13 mouse cellular contexts compared by ENCODE assay signal in genomic region chr10:87871863-87872647, GRCm38 (mm10). TPM values are rescaled to one million over a fixed set of nuclear protein-coding genes. Genes with fewer than 3 reads are reported as not detected.
DNase-seq lines count a peak whose midpoint lies in the region; ATAC-seq and TF ChIP-seq lines count a peak whose summit lies in the region.
"Had no signal": no experiment of that assay in that cellular context is flagged by ENCODE, and none has a peak within 500 bp of the region (broad histone marks: within the 10 kb centered on the region; RNA-seq: fewer than 3 reads in every experiment).

No protein-coding gene starts in this region.

- H3K4me2 ChIP-seq in forebrain, embryonic 13.5 days: no peak overlapping the region
- no peak overlapping the region for H3K4me2 ChIP-seq in forebrain, embryonic 12.5 days
- H3K4me2 ChIP-seq in hindbrain, embryonic 13.5 days: no peak overlapping the region
- H3K4me2 ChIP-seq in hindbrain, postnatal 0 days (ENCODE audit: low read depth, low read length): no peak overlapping the region
- peak overlapping the region; percentile 5; the same call in 1 of the 2 replicates for H3K4me2 ChIP-seq in lung, embryonic 16.5 days (ENCODE audit: low read depth, low read length)

- H3K27ac ChIP-seq in forebrain, embryonic 13.5 days: no peak overlapping the region
- H3K27ac ChIP-seq in forebrain, embryonic 12.5 days: no peak overlapping the region
- H3K27ac ChIP-seq in hindbrain, embryonic 13.5 days: 0 out of 2 replicates have a peak overlapping the region, but pooled peaks have one; percentile 12
- H3K27ac ChIP-seq in hindbrain, postnatal 0 days: no peak overlapping the region
- peak overlapping the region; percentile 77 for H3K27ac ChIP-seq in lung, embryonic 16.5 days (ENCODE audit: low read length)
- peak overlapping the region; percentile 57 for H3K27ac ChIP-seq in embryonic fibroblast, embryonic 13.5 days (ENCODE audit: insufficient read depth, low read length)
- H3K27ac ChIP-seq: left cerebral cortex, adult 2 months had no signal

- no peak overlapping the region for H3K9ac ChIP-seq in forebrain, embryonic 13.5 days
- no peak overlapping the region for H3K9ac ChIP-seq in forebrain, embryonic 12.5 days
- H3K9ac ChIP-seq in hindbrain, embryonic 13.5 days: no peak overlapping the region
- no peak overlapping the region for H3K9ac ChIP-seq in hindbrain, postnatal 0 days (replicated peaks; ENCODE audit: low read length)
- H3K9ac ChIP-seq in lung, embryonic 16.5 days (ENCODE audit: low read length): no peak overlapping the region

- no peak for TF ChIP-seq POLR2A in embryonic fibroblast, embryonic 13.5 days (IDR thresholded peaks at IDR 0.05; ENCODE audit: low read depth, low read length)

- H3K4me1 ChIP-seq in forebrain, embryonic 13.5 days: peaks cover 23% of the 10 kb centered on the region
- peaks cover 10% of the 10 kb centered on the region; the same call in 1 of the 2 replicates for H3K4me1 ChIP-seq in forebrain, embryonic 12.5 days
- H3K4me1 ChIP-seq in hindbrain, embryonic 13.5 days (replicated peaks): peaks cover 11% of the 10 kb centered on the region; the same call in 1 of the 2 replicates
- H3K4me1 ChIP-seq in hindbrain, postnatal 0 days (ENCODE audit: insufficient read depth, low read length): no peaks in the 10 kb centered on the region
- H3K4me1 ChIP-seq in lung, embryonic 16.5 days (replicated peaks; ENCODE audit: control insufficient read depth, insufficient read depth, low read length): peaks cover 14% of the 10 kb centered on the region
- 0 out of 2 replicates have a peak, but pooled peaks cover 6% of the 10 kb centered on the region for H3K4me1 ChIP-seq in embryonic fibroblast, embryonic 13.5 days (ENCODE audit: control insufficient read depth, insufficient read depth, low read length)

- no peaks in the 10 kb centered on the region for H3K9me3 ChIP-seq in forebrain, embryonic 13.5 days (replicated peaks)
- no peaks in the 10 kb centered on the region for H3K9me3 ChIP-seq in forebrain, embryonic 12.5 days
- no peaks in the 10 kb centered on the region for H3K9me3 ChIP-seq in hindbrain, embryonic 13.5 days
- no peaks in the 10 kb centered on the region for H3K9me3 ChIP-seq in hindbrain, postnatal 0 days (ENCODE audit: low read length)
- H3K9me3 ChIP-seq in lung, embryonic 16.5 days (ENCODE audit: control insufficient read depth, low read length): no peaks in the 10 kb centered on the region

- no peaks in the 10 kb centered on the region for H3K36me3 ChIP-seq in forebrain, embryonic 13.5 days (ENCODE audit: poor library complexity, severe bottlenecking)
- no peaks in the 10 kb centered on the region for H3K36me3 ChIP-seq in forebrain, embryonic 12.5 days (replicated peaks)
- no peaks in the 10 kb centered on the region for H3K36me3 ChIP-seq in hindbrain, embryonic 13.5 days
- no peaks in the 10 kb centered on the region for H3K36me3 ChIP-seq in hindbrain, postnatal 0 days (ENCODE audit: insufficient read depth, low read length)
- no peaks in the 10 kb centered on the region for H3K36me3 ChIP-seq in lung, embryonic 16.5 days (ENCODE audit: control insufficient read depth, insufficient read depth, low read length)

- no peak overlapping the region for H3K4me3 ChIP-seq in forebrain, embryonic 13.5 days
- no peak overlapping the region for H3K4me3 ChIP-seq in forebrain, embryonic 12.5 days (replicated peaks)
- no peak overlapping the region for H3K4me3 ChIP-seq in hindbrain, embryonic 13.5 days
- no peak overlapping the region for H3K4me3 ChIP-seq in hindbrain, postnatal 0 days (ENCODE audit: low read length)
- H3K4me3 ChIP-seq in lung, embryonic 16.5 days (ENCODE audit: low read length): no peak overlapping the region
- no peak overlapping the region for H3K4me3 ChIP-seq in embryonic fibroblast, embryonic 13.5 days (ENCODE audit: insufficient read depth, low read length)
- H3K4me3 ChIP-seq: left cerebral cortex, adult 2 months had no signal

- TF ChIP-seq CTCF in hindbrain, postnatal 0 days (IDR thresholded peaks at IDR 0.05; ENCODE audit: low read depth): no peak
- TF ChIP-seq CTCF in embryonic fibroblast, embryonic 13.5 days (IDR thresholded peaks at IDR 0.05; ENCODE audit: borderline replicate concordance, insufficient read depth, low read length): no peak

- DNase-seq in hindbrain, postnatal 0 days (ENCODE audit: low spot score): no peak
- DNase-seq in lung, postnatal 25 days (ENCODE audit: low spot score): no peak
- no peak for DNase-seq in right cerebral cortex, postnatal 10 days (ENCODE audit: low spot score in 2 of 2)
- DNase-seq: cerebellum, adult 18-20 months; gastrocnemius, postnatal 25 days; liver; thymus, postnatal 4 days had no signal

- 22% methylated on average over 8 of the region's 8 CpGs for WGBS in forebrain, embryonic 13.5 days
- WGBS in forebrain, embryonic 12.5 days: 30% methylated on average over 8 of the region's 8 CpGs
- 47% methylated on average over 8 of the region's 8 CpGs for WGBS in hindbrain, embryonic 13.5 days
- WGBS in hindbrain, postnatal 0 days: 26% methylated on average over 8 of the region's 8 CpGs
- 11% methylated on average over 8 of the region's 8 CpGs for WGBS in lung, embryonic 16.5 days

- 0 out of 2 replicates have a peak, but pooled peaks have one; percentile 19 for ATAC-seq in forebrain, embryonic 13.5 days
- no peak for ATAC-seq in forebrain, embryonic 12.5 days (ENCODE audit: low FRiP score)
- no peak for ATAC-seq in hindbrain, embryonic 13.5 days (ENCODE audit: low FRiP score)
- ATAC-seq in hindbrain, postnatal 0 days: no peak
- peak; percentile 95 for ATAC-seq in lung, embryonic 16.5 days (ENCODE audit: low read depth)

- no peaks in the 10 kb centered on the region for H3K27me3 ChIP-seq in forebrain, embryonic 13.5 days
- H3K27me3 ChIP-seq in forebrain, embryonic 12.5 days: no peaks in the 10 kb centered on the region
- H3K27me3 ChIP-seq in hindbrain, embryonic 13.5 days: no peaks in the 10 kb centered on the region
- no peaks in the 10 kb centered on the region for H3K27me3 ChIP-seq in hindbrain, postnatal 0 days (ENCODE audit: insufficient read depth, low read length)
- no peaks in the 10 kb centered on the region; the same call in 1 of the 2 replicates for H3K27me3 ChIP-seq in lung, embryonic 16.5 days (ENCODE audit: control insufficient read depth, insufficient read depth, low read depth, low read length)

RNA-seq across cellular contexts. Expression of gene Igf1, which starts 14.0 kb away (rescaled TPM):
- 1.7 and 2.3 TPM in 2 replicates for polyA plus RNA-seq in forebrain, embryonic 13.5 days (2015; fragmentation: Nextera tagmentation; extraction: Ambion mirVana)
- 6.7 and 11.0 TPM in 2 replicates for polyA plus RNA-seq in forebrain, embryonic 12.5 days (2016; fragmentation: Nextera tagmentation; extraction: Ambion mirVana)
- 10.0 and 10.9 TPM in 2 replicates for polyA plus RNA-seq in hindbrain, embryonic 13.5 days (2015; fragmentation: Nextera tagmentation; extraction: Ambion mirVana)
- total RNA-seq in hindbrain, postnatal 0 days (2014; rRNA removed): 9.1 and 11.4 TPM in 2 replicates
- polyA plus RNA-seq in hindbrain, postnatal 0 days (2015; fragmentation: Nextera tagmentation; extraction: Ambion mirVana): 13.1 and 14.6 TPM in 2 replicates
- 63.1 and 70.1 TPM in 2 replicates for polyA plus RNA-seq in lung, embryonic 16.5 days (2015; fragmentation: Nextera tagmentation; extraction: Ambion mirVana)
- polyA plus RNA-seq in embryonic fibroblast, embryonic 13.5 days (2011; ENCODE audit: insufficient read length, low read depth, missing spikeins): 8.4 and 73.2 TPM in 2 replicates

Comparison
In these comparisons a context has a peak if more than half of its experiments do, and no peak if none do; other contexts are left out.
1. ATAC-seq: peak in forebrain, embryonic 13.5 days (single experiment) and lung, embryonic 16.5 days (single experiment); none in forebrain, embryonic 12.5 days (single experiment), hindbrain, embryonic 13.5 days (single experiment) and hindbrain, postnatal 0 days (single experiment).
2. H3K27ac ChIP-seq: peak in hindbrain, embryonic 13.5 days (single experiment), lung, embryonic 16.5 days (single experiment) and embryonic fibroblast, embryonic 13.5 days (single experiment); none in forebrain, embryonic 13.5 days (single experiment), forebrain, embryonic 12.5 days (single experiment) and hindbrain, postnatal 0 days (single experiment).